Mouse (Mus musculus): ENCODE results near the gene Xylt1.

GRCm38 (mm10) chr7:117577035-117577434 is 196.3 kb downstream of the Xylt1 start:
- TF ChIP-seq EP300 (IDR thresholded peaks at IDR 0.05; ENCODE audit: low read depth in 1 of 2, low read length in 2 of 2) (no peak), ZNF384 (IDR thresholded peaks at IDR 0.05; ENCODE audit: low read depth, low read length) (no peak), NRF1 (IDR thresholded peaks at IDR 0.05; ENCODE audit: insufficient read depth, low read depth, low read length, poor library complexity, severe bottlenecking) (no peak), CTCF (IDR thresholded peaks at IDR 0.05 in 2 of 3, conservative IDR thresholded peaks at IDR 0.05 in 1 of 3; ENCODE audit: control insufficient read depth in 1 of 3, insufficient read depth in 1 of 3, low read depth in 2 of 3, low read length in 3 of 3, poor library complexity in 1 of 3, severe bottlenecking in 1 of 3) (no peak), POLR2A (IDR thresholded peaks at IDR 0.05; ENCODE audit: control insufficient read depth in 1 of 2, insufficient read depth in 1 of 2, low read depth in 1 of 2, low read length in 2 of 2, poor library complexity in 1 of 2) (no peak), NELFE (IDR thresholded peaks at IDR 0.05; ENCODE audit: low read depth, low read length) (no peak), MAFK (IDR thresholded peaks at IDR 0.05; ENCODE audit: borderline replicate concordance, low read depth, low read length) (no peak)

Measured in MEL (cell line).